Mouse (Mus musculus) heart, postnatal 0 days (tissue): ENCODE data around the gene Mtrr.

ENCODE experiments used
- CTCF ChIP-seq: IDR thresholded peaks from 2 replicates; pipeline ENCODE4 v1.5.1; 2016; ENCODE audit warnings: antibody characterized with exemption, control low read depth, low read depth
- EP300 ChIP-seq: IDR thresholded peaks from 2 replicates; pipeline ENCODE4 v1.6.1; 2016; ENCODE audit warnings: antibody characterized with exemption, low read depth

DNA sequence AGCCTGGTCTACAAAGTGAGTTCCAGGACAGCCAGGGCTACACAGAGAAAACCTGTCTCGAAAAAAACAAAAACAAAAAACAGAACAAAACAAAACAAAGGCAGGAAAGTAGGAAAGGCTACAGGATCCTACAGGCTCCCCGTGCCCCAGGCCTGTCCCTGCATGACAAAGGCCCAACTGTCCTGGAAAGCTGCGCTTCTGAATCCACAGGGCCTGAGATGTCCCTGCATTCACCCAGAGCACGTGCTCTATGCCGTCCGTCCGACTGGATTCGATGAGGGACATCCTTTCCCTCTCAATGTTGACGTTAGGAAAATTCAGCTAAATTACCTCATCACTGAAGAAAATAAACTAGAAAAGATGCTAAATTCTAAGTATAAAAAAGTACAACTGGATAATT lies 13.8 kb downstream of the Mtrr start:
- no peak for TF ChIP-seq CTCF
- TF ChIP-seq EP300: no peak
